Mouse (Mus musculus) CD4-positive, CD25-positive, alpha-beta regulatory T cell, adult 9 weeks (primary cell): ENCODE data around the gene Gm6482. TPM values are rescaled to one million over a fixed set of nuclear protein-coding genes. Genes with fewer than 3 reads are reported as not detected.

ENCODE experiments used
- polyA plus RNA-seq: library from polyadenylated mRNA; unstranded; fragments of 100-300 nt; shearing (Covaris generic); gene quantifications from one replicate; pipeline ENCODE4 v1.2.1, GENCODE M21; 2017

The Gm6482 gene
- polyA plus RNA-seq, result not detected

DNA sequence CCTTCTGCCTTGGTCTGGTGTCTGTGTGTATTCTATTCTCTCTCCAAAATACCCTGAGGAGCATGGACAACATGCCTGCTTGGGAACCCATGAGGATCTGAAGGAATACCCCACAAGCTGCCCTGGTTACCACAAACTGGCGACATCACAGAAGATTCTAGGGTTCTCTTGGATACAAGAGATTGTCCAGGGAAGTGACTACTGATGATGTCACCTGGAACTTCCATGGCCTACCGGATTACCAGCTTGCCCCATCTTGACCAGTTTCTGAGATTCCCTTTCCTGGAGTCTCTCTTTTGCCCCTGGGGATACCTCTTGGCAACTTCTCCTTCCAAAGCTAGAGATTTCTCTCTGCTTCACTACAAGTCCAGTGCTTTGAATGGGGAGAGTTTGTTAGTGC, at the start of gene Gm6482:
Gene Gm6482, minus strand, starts transcription at position 101 of the 400 bp plus-strand sequence.

GRCm38 (mm10) chr14:41453418-41453817, 45.3 kb upstream of the Gm6482 start, which contains the start of gene Gm7954:
Gm7954 (minus strand) TSS chr14:41453518.

DNA sequence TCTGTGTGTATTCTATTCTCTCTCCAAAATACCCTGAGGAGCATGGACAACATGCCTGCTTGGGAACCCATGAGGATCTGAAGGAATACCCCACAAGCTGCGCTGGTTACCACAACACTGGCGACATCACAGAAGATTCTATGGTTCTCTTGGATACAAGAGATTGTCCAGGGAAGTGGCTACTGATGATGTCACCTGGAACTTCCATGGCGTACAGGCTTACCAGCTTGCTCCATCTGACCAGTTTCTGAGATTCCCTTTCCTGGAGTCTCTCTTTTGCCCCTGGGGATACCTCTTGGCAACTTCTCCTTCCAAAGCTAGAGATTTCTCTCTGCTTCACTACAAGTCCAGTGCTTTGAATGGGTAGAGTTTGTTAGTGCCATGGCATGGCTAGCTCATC, 21.8 kb downstream of the Gm6482 start, which contains the start of gene Gm7945:
Gene Gm7945, minus strand, starts transcription at position 101 of the 400 bp plus-strand sequence.

Other genes starting within 250 kb of the Gm6482 start
- not detected for gene Sftpd, start 223.1 kb downstream of the Gm6482 start, polyA plus RNA-seq
- not detected for gene Gm2832, start 129.5 kb downstream of the Gm6482 start, polyA plus RNA-seq
- gene Gm5798, start 59.7 kb downstream of the Gm6482 start, polyA plus RNA-seq, result not detected
- gene Gm7945, start 21.9 kb downstream of the Gm6482 start, polyA plus RNA-seq, result not detected
- gene Gm7954, start 45.2 kb upstream of the Gm6482 start, polyA plus RNA-seq, result 0.20 TPM
- gene Gm3486, start 81.2 kb upstream of the Gm6482 start, polyA plus RNA-seq, result not detected
- gene Gm7970, start 147.3 kb upstream of the Gm6482 start, polyA plus RNA-seq, result not detected
- gene 1700049E17Rik2, start 164.9 kb upstream of the Gm6482 start, polyA plus RNA-seq, result not detected
- not detected for gene Gm3072, start 216.3 kb upstream of the Gm6482 start, polyA plus RNA-seq
- not detected for gene Gm3676, start 238.2 kb upstream of the Gm6482 start, polyA plus RNA-seq